Mouse (Mus musculus): Measurements from ENCODE around the gene 7420426K07Rik.

The 7420426K07Rik gene

DNA sequence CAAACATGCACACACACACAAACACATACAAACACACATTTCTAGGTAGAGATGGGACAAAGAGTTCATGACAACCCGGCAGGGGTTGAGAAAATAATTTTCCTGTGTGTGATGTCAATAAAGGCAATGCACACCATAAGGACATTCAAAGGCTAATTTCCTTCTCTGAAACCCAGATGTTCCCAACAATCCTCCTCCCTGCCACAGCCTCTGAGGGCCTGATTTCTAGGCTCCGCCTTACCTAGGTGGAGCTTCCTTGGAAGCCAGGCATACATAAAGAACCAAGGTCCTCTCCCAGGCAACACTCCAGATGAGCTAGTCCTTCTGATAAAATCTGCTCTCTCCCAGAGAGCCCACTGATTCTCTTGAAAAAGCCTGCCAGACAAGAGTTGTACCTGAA lies at the start of gene 7420426K07Rik:
7420426K07Rik (plus strand) TSS at position 301 of the 400 bp plus-strand sequence.
- in situ Hi-C loops (cut with MboI; ENCODE audit: low pct_unique_long_range_greater_than_20kb in 1 of 2, low sequenced_read_pairs in 2 of 2, unreplicated experiment in 1 of 2), result no loop called here

DNA sequence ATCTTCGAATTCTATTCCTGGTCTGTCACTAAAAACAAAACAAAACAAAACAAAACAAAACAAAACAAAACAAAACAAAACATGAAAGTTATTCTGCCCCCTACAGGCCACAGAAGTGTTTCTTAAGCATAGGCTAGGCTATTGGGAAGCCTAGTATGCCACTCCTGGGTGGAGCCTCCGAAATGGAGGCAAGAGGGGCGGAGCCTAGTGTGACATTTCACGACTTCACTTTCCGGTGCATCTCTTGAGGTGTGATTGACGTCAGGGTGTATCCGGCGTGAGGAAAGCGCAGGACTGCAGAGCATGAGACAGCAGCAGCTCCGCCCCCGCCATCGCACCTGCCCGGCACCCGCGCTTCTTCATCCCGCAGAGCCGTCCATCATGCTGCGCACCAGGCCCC lies 46.7 kb upstream of the 7420426K07Rik start, which contains the start of gene Prr23a2:
Prr23a2 (plus strand) TSS at position 285 of the 400 bp plus-strand sequence.
- in situ Hi-C loops (cut with MboI; ENCODE audit: low pct_unique_long_range_greater_than_20kb in 1 of 2, low sequenced_read_pairs in 2 of 2, unreplicated experiment in 1 of 2), result no loop called here

DNA sequence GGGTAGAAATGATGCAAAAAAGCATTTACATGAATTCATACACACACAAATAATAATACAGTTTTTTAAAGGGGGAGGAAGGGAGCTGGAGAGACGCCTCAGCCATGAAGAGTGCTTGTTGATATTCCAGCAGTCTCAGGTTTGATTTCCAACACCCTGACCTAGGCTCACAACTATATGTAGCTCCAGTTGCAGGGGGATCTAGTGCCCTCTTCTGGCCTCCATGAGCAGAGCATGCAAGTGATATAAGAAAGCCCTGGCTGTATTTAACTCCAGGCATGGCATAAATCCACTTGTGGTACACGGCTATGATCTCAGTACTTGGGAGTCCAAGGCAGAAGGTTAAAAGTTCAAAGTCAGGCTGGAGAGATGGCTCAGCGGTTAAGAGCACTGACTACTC lies 39.5 kb upstream of the 7420426K07Rik start:
- in situ Hi-C loops (cut with MboI; ENCODE audit: low pct_unique_long_range_greater_than_20kb in 1 of 2, low sequenced_read_pairs in 2 of 2, unreplicated experiment in 1 of 2), result no loop called here

DNA sequence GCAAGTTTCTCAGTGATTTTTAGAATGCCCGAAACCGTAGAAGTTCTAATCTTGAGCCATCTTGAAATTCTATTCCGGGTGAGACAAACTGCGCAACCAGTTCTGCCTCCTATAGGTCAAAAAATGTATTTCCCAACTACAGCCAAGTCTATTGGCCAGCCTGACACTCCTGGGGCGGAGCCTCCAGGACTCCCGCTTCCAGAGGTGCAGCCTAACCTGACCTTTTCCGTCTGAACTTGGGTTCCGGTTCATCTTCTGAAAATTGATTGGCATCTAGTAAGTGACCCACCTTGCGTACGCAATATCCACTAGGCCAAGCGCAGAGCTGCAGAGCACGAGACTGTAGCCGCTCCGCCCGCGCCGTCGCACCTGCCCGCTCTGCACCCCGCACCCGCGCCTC lies 38.3 kb upstream of the 7420426K07Rik start, which contains the start of gene Prr23a3:
Prr23a3 (plus strand) TSS at position 197 of the 400 bp plus-strand sequence.
- in situ Hi-C loops (cut with MboI; ENCODE audit: low pct_unique_long_range_greater_than_20kb in 1 of 2, low sequenced_read_pairs in 2 of 2, unreplicated experiment in 1 of 2), result no loop called here

DNA sequence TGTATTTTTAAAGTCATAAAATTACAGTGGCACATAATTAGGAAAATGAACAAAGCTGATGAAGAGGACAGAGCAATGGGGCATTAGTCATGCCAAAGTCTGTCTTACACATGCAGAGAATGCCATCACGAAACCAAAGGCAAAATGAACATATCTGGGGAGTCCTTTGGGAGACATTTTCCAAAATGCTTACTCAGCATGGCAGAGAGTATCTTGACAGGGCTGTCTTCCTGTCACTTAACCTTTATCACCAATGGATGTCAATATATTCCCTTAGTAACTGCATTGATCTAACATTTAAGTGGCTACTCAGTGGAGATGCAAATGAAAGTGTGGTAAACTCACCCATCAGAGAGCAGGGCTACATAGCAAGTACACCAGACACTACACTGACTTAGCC lies 1.4 kb upstream of the 7420426K07Rik start:
- in situ Hi-C loops (cut with MboI; ENCODE audit: low pct_unique_long_range_greater_than_20kb in 1 of 2, low sequenced_read_pairs in 2 of 2, unreplicated experiment in 1 of 2), result no loop called here

DNA sequence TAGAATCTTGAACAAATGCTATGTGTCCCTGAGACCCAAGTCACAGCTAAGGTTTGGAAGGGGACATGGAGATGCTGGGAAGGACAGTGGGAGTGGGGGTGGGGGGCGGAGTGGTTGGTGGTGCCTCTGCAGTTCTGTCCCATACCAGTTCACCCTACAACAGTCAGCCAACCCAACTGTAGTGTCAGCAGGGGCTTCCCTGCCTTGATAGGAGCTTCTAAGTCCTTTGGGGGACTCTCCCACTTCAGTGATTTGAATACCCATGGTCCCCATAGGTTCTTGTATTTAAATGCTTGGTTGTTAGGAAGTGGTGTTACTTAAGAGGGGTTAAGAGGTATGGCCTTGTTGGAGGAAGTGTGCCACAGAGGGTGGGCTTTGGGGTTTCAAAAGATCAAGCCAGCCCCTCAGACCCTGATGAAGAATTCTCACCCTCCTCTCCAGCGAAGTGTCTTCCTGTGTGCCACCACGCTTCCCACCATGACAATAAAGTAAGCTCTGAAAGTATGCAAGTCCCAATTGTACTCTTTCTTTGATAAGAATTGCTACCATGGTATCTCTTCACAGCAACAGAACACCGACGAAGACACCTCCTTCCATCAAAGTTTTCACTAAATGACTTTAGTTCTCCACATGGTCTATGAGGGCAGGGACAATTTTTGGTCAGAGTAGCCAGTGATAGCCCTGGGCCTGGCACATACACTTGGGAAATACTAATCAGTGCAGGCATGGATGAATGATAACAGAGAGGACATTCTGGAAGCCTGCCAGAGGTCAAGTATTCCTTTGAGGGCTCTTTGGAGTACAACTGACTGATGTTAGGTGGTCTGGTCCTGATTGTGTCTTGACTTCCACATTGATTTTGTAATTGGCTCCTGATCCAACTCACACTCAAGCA lies 18.0 kb downstream of the 7420426K07Rik start:
- in situ Hi-C loops (cut with MboI; ENCODE audit: low pct_unique_long_range_greater_than_20kb in 1 of 2, low sequenced_read_pairs in 2 of 2, unreplicated experiment in 1 of 2), result no loop called here

DNA sequence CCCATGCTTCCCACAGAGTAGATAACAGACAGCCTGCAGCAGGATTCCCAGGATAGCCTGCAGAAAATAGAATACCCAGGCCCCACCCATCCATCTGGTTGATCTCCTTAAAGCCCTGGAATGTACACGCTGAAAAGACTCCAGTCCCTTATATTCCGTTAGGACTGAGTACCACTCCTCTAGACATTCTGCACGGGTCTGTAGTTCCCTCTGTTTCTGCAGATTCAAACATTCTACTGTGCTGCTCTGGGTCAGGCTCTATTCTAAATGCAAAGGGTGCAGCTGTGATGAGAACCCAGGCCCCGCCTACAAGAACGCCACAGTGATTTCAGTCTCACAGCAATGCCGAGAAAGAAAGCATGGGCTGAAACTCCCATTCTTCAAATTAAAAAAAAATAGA lies 20.2 kb downstream of the 7420426K07Rik start:
- in situ Hi-C loops (cut with MboI; ENCODE audit: low pct_unique_long_range_greater_than_20kb in 1 of 2, low sequenced_read_pairs in 2 of 2, unreplicated experiment in 1 of 2), result no loop called here

DNA sequence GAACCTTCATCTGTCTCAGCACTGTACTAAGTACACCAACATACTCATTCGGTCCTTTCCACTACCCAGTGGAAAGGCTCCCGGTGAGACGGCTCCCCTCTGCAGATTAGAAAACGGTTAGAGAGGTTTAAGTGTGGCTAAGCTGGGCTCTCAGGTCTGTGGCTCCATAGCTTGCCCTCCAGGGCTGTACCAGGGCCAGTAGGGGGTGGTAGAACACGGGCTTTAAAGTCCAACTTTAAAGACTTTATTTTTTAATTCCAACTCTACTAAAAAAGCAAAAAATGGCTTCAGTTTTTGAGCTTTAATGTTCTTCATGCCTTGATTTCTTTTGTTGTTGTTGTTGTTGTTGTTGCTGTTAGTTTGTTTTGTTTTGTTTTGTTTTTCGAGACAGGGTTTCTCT lies 21.3 kb downstream of the 7420426K07Rik start:
- in situ Hi-C loops (cut with MboI; ENCODE audit: low pct_unique_long_range_greater_than_20kb in 1 of 2, low sequenced_read_pairs in 2 of 2, unreplicated experiment in 1 of 2), result no loop called here

DNA sequence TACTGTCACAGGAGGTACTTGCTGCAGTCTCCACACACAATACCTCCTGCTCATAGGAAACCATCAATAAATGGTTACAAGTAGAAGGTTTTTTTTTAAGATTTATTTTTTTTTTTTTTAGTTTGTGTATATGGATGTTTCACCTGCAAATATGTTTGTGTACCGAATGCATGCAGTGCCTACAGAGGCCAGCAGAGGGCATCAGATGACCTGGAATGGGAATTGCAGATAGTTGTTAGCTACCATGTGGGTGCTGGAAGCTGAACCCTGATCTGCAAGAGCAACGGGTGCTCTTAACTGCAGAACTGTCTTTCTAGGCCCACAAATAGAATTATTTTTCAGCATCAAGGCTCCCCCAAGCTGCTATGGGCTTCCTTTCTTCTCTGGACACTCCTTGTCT lies 26.6 kb downstream of the 7420426K07Rik start:
- in situ Hi-C loops (cut with MboI; ENCODE audit: low pct_unique_long_range_greater_than_20kb in 1 of 2, low sequenced_read_pairs in 2 of 2, unreplicated experiment in 1 of 2), result no loop called here

GRCm38 (mm10) chr9:98932931-98933330 lies 30.0 kb downstream of the 7420426K07Rik start:
- in situ Hi-C loops (cut with MboI; ENCODE audit: low pct_unique_long_range_greater_than_20kb in 1 of 2, low sequenced_read_pairs in 2 of 2, unreplicated experiment in 1 of 2), result no loop called here

DNA sequence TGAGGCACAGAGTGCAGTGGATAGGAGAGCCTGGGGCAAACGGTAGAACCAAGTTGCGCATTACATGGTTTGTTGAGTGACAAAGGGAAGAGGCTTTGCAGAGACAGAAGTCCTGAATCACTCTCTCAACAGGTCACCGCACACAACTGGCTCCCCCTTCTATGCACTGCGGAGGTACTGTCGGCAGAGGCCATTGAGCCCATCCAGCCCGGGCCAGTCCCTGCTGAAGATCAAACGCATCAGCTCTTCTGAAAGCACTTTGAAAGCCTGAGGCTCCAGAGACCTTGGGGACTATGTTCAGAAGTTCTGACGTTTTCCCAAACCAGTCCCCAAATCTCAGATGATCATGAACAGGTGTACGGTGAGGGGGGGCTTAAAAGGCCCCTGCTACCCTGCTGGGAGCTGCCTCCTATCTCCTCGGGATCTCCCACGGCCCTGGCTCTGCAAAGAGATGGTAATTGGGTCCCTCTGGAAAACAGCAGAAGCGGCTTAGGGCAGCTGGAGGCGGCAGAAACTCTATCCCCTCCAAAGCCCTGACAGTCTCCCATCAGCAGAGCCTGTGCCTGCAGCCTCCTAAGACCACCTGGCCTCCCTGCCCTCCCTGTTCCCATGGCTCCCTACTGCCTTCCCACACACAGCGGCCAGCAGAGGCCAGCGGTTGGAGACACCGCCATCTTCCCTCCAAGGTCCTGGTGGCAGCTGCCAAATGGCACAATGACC lies 32.4 kb downstream of the 7420426K07Rik start:
- in situ Hi-C loops (cut with MboI; ENCODE audit: low pct_unique_long_range_greater_than_20kb in 1 of 2, low sequenced_read_pairs in 2 of 2, unreplicated experiment in 1 of 2), result no loop called here

- in situ Hi-C loops (cut with MboI; ENCODE audit: low pct_unique_long_range_greater_than_20kb in 1 of 2, low sequenced_read_pairs in 2 of 2, unreplicated experiment in 1 of 2), result no loop called here
These were observed 36.4 kb downstream of the 7420426K07Rik start for GRCm38 (mm10) chr9:98939290-98939689.

- in situ Hi-C loops (cut with MboI; ENCODE audit: low pct_unique_long_range_greater_than_20kb in 1 of 2, low sequenced_read_pairs in 2 of 2, unreplicated experiment in 1 of 2), result loop anchor here (5.0 to 10.0 kb wide), 2 partner anchors 920 to 922 kb away; partner anchors contain the start of gene Sox14 (in 1 of the 2)
These were observed 49.5 kb downstream of the 7420426K07Rik start for GRCm38 (mm10) chr9:98952171-98953050.

DNA sequence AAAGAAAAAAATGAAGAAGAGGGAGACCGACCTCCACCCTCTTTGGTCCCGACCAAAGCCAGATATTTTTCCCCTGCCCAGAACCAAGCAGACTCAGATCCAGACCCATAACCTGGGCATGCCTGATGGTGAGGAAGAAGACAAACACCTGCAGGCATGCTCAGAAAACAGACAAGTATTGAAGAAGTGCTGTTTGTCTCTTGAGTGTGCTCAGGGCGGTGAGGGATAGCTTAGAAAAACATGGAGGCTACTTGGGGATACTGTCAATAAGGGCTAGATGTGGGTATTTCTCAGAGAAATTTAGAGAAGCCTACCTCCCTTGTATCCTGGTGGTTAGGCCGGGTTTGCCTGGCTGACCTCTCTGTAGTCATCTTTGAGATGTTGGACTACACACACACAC lies 50.4 kb downstream of the 7420426K07Rik start:
- in situ Hi-C loops (cut with MboI; ENCODE audit: low pct_unique_long_range_greater_than_20kb in 1 of 2, low sequenced_read_pairs in 2 of 2, unreplicated experiment in 1 of 2), result loop anchor here (5.0 to 10.0 kb wide), 2 partner anchors 919 to 922 kb away; partner anchors contain the start of gene Sox14 (in 1 of the 2)

- in situ Hi-C loops (cut with MboI; ENCODE audit: low pct_unique_long_range_greater_than_20kb in 1 of 2, low sequenced_read_pairs in 2 of 2, unreplicated experiment in 1 of 2), result loop anchor here (5.0 to 10.0 kb wide), 2 partner anchors 918 to 921 kb away; partner anchors contain the start of gene Sox14 (in 1 of the 2)
These were observed 50.9 kb downstream of the 7420426K07Rik start for GRCm38 (mm10) chr9:98953830-98954229.

Measured in mouse embryonic stem cell (cell line).